Mouse (Mus musculus) megakaryocyte, embryonic 14.5 days (primary cell): ENCODE measurements around the gene Id3.

Experiments
- FLI1 ChIP-seq: IDR thresholded peaks from 2 replicates; pipeline ENCODE4 v1.6.1; 2012; ENCODE audit warnings: low read length, inconsistent platforms, mixed read lengths
- GATA1 ChIP-seq: IDR thresholded peaks from 3 replicates; pipeline ENCODE4 v1.6.1; 2012; ENCODE audit warnings: mixed read lengths, low read length, inconsistent platforms, borderline replicate concordance

DNA sequence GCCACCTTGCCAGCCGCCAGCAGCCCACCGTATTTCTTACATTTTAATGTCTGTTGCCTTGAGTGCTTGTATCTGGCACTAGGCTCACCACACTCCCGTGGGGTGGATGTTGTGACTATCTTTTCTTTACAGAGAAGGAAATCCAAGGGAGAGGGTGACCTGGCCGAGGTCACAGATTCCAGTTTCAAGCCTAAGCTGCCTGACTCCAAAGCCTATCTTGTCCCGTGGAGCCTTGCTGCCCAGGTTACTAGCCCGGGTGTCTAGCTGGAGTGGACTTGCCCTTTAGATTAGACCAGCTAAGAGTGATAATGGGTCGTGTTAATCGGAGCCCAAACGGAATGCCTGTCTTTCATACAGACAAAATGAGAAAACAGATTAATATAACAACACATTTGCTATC lies 9.5 kb upstream of the Id3 start:
- TF ChIP-seq GATA1 (no peak), FLI1 (no peak)
